Mouse (Mus musculus) cerebellum, adult 8-10 months (tissue): ENCODE data around the gene Ssx2ip.
"Not testable (repeated sequence)": the region's sequence is repeated elsewhere in the genome, so short reads cannot be mapped to it uniquely, and the experiment has no call there.

ENCODE experiments used
- DNase-seq: peaks from one replicate; pipeline ENCODE4 v3.0.0; 2022

Gene Ssx2ip

DNA sequence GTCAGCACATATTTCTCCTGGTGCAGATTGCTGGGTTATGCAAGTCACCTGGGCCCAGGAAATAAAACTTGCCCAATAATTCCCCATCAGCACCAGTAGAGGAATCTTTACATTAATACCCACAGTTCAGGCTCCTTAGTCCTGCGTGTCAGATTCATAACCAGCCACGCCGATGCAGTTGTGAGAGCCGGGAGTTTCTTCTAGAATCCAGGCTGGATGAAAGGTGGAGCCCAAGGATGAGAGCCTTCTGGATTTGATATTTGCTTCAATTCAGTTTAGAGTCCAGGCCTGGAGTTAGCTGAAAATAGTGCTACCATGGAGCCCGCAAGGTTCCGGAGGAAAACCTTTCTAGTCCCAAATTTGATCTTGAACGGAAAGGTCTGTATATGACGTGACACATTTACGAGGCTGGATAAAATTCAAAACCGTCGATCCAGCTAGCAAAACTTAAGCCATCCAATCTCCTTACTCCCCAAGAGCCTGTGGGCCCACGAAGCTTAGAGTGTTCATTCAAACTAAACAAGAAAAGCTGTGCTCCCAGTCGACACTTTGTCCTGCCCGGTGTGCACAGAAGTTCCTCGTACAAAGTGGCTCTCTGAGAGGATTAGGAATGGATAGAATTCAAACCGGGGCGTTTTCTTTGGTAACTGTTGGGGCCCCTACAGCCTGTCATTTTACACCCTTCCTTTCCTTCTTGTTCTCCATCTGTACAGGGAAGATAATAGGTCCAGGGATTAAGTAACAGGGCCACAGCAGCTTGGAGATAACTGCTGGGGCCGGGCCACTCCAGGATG, 968 bp downstream of the Ssx2ip start:
- DNase-seq, result no peak

DNA sequence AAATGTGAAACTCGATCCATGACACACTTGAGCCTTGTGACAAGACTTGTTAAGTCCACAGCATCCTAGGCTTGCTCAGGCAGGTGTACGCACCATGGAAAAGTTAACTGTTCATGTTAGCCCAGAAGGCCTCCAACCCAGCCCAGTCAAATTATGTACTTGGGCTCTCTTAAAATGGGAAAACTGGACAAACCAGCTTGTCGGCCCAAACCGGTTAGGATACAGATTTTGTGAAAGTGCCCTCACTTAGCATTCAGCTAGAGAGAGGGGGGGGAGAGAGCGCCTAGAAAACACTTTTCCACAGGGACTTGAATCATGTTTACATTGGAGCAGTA, 1.5 kb downstream of the Ssx2ip start:
- no peak for DNase-seq

DNA sequence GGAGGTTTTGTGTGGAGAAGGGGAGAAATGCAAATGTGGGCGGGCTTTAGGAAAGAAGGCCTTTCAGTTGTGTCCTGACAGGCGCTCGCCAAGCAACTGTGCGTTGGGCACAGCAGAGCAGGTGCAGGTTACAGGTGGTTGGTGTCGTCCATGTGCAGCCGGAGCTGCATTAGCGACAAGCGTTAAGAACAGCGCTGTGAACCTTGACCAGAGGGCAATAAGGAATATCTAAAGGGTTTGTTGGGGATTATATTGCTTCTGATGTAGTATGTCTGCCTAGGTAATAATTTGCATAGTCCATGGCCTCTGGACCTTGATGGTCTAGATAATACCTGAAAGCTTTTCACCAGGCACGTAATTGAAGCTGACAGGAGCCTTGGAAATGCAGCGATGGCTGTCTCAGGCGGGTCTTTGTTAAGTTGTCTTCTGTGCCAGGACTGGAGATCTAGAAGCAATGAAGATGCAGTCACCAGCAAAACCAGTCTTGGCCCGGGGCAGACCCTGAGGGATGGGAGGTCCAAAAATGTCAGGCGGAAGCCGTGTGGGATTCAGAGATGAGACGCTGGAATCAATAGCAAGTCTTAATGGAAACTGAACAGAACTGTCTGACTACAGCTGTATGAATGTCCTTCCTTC, 2.8 kb downstream of the Ssx2ip start:
- DNase-seq, result no peak

DNA sequence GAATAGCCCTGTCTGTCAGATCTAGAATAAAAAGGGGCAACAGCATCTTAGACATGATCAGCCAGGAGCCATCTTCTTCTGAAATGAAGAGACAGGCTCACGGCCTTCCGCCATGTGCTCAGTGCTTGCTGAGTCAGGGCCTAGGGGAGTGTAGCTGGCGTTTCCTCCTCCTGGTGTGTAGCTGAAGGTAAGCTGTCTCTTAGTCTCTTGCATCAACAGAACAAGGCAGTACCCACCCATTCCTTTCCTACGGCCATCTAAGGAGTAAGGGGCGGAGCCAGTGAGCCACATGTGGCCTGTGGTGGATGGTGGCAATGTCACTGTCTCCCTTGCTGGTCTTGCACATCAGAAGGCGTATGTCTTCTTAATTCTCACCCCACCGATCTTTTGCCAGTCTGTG, 5.7 kb downstream of the Ssx2ip start:
- no peak for DNase-seq

GRCm38 (mm10) chr3:146412008-146412407, 7.6 kb downstream of the Ssx2ip start:
- DNase-seq, result peak; percentile 43

- DNase-seq, result no peak
Measured at GRCm38 (mm10) chr3:146412480-146412879, 8.0 kb downstream of the Ssx2ip start.

GRCm38 (mm10) chr3:146413016-146413415, 8.6 kb downstream of the Ssx2ip start:
- DNase-seq, result peak; percentile 35

GRCm38 (mm10) chr3:146413992-146414391, 9.6 kb downstream of the Ssx2ip start:
- DNase-seq, result peak; percentile 68

- DNase-seq, result peak; percentile 28
Measured at GRCm38 (mm10) chr3:146414555-146414954, 10.1 kb downstream of the Ssx2ip start.

- no peak for DNase-seq
Measured at GRCm38 (mm10) chr3:146417873-146418272, 13.4 kb downstream of the Ssx2ip start.

GRCm38 (mm10) chr3:146418901-146419300, 14.5 kb downstream of the Ssx2ip start:
- DNase-seq, result no peak

- DNase-seq, result no peak
Measured at GRCm38 (mm10) chr3:146419534-146419933, 15.1 kb downstream of the Ssx2ip start.

DNA sequence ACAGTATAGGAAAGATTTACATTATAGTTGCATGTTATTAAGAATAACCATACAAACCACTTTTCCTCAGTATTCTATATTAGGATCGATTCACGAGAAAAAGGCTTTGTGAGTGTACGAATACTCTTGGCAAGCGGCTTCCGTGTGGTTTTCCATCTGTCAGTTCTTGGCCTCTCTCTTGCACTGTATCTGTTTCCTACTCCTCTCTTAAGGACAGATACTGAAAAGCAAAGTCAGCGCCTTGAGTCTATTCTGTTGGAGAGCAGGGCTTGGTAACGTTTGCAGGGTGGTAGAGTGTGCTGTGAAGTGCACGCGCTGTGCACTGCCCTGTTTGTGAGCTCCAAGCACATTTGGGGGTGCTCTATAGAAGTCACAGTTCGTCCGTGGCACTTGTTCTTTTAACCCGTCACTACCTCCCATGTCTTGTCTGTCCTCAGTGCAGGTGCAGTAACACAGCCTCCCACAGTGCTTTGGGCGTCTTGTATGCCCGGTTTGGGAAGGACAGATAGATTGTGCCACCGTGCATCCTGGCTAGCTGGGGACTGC, 15.6 kb downstream of the Ssx2ip start:
- peak; percentile 35 for DNase-seq

GRCm38 (mm10) chr3:146421787-146422186, 17.3 kb downstream of the Ssx2ip start:
- DNase-seq, result no peak

- DNase-seq, result no peak
Measured at GRCm38 (mm10) chr3:146423710-146424109, 19.3 kb downstream of the Ssx2ip start.

DNA sequence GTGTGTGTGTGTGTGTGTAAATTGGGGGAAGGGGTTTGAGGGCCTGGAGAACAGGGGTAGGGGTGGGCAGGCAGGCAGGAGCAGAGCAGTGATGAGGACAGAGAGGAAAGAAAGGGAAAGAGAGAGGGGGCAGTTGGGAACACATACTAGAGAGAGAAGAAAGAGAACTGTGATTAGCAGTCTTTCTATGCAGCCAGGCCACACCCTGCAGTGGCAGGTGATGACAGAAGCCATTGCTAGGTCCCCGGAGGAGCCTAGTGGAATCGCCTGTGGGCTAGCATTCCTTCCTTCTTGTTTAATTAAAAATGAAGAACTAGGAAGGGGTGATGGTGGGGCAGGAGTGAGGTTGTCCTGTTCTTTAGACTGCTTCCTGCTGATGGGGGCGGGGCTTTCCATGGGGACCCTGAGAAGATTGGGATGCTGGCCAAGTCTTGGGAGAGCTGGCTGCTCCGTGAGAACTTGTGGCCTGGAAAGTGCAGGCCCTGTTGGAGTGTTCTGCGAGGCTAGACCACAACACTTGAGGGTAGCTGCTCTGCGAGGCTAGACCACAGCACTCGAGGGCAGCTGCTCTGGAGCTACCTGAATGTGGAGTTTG, 20.0 kb downstream of the Ssx2ip start:
- no peak for DNase-seq

DNA sequence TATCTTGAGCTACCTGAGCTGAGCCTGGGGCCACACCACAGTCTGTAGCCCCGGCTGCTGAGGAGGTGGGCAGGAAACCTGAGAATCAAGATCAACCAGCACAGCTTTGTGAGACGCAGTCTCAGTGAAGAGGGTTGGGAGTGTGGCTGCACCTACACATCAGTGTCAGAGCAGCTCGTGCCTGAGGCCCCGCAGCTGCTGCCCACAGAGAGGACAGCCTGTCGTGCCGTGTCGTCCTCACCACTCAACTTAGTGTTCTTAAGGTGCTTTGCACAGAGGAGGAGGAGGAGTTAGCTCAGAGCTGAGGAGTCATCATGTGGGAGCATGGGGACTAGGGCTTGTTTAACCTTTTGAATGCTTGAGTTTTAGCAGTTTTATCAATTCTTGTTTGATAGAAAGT, 21.5 kb downstream of the Ssx2ip start:
- DNase-seq, result no peak

DNA sequence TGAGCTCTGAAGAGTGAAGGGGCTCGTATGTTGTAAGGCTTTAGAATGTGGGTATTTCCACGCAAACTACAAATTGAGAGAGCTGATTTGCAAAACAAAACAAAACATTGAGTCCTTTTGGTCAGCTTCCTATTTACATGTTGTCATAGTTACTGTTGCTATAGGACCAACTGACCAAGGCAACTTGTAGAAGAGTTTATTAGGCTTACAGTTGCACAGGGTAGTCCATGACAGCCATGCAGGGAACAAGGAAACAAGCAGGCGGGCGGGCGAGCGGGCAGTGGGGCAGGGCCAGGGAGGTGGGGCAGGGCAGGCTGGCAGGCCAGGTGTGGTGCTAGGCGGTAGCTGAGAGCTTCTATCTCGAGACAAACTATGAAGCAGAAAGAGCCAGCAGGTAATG, 22.0 kb downstream of the Ssx2ip start:
- DNase-seq, result no peak

- DNase-seq, result not testable (repeated sequence)
Measured at GRCm38 (mm10) chr3:146433063-146433462, 28.6 kb downstream of the Ssx2ip start.

- DNase-seq, result no peak
Measured at GRCm38 (mm10) chr3:146433681-146434350, 29.4 kb downstream of the Ssx2ip start.

DNA sequence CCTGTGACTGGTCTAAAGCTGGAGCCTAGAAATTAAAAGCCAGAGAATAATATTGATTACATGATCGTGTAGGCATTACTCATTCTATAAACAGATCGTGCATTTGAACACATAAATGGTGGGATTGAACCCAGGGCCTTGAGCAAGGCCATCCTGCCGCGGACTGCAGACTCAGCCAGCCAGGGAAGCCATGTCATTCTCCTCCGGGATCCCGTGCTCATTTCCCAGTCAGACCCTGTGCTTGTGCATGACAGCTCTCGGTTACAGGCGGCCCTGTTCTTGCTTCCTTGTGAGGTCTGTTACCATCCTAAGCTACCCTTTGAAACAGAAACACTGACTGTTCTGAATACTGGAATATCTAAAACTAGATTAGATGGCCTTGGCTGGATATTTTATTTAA, 30.2 kb downstream of the Ssx2ip start:
- no peak for DNase-seq

DNA sequence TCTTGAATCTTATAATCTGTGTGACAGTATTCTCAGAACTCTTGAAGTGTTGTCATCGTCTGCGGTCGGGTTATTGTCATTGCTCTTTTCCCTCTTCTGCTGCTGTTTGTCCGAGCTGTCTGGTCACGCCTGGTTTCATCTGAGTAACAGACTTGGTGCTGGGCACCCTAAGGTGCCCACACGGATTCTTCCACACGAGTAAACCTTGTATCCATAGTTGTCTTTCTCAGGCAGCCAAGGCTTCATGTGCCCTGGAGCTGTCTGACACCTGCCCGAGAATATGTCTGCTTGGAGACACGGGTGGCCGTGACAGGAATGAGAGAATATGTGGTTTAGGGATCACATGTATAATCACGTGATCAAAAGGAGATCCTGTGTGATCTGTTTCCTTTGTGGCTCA, 31.1 kb downstream of the Ssx2ip start:
- no peak for DNase-seq

DNA sequence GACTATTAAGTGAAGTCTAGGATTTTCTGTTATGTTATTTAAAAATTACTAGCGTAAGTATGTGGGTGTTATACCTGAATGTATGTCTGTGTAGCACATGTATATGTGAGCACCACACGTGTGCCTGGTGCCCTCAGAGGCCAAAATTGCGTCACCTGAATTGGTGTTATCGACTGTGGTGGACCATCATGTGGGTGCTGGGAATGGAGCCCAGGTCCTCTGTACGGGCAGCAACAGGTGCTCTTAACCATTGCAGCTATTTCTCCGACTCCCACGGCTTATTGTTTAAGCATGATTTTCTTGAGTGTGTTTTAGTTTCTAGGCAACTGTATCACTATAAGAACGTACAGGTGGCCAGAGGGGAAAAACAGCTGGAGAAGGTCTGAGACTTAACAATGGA, 31.7 kb downstream of the Ssx2ip start:
- no peak for DNase-seq
